Mouse (Mus musculus) 3T3-L1 (cell line): ENCODE results near the gene Defb21.

ENCODE experiments used
- DNase-seq: peaks from one replicate; pipeline ENCODE4 v3.0.0-alpha.2; 2015; ENCODE audit warnings: low read depth, low spot score

The Defb21 gene

GRCm38 (mm10) chr2:152572114-152572794 is at the start of gene Defb21:
Defb21 (plus strand) TSS chr2:152572744.
- DNase-seq: no peak

- no peak for DNase-seq
Observed at GRCm38 (mm10) chr2:152539944-152540710, 32.4 kb upstream of the Defb21 start, which contains the start of gene Defb29. Defb29 (minus strand) TSS chr2:152540098.

GRCm38 (mm10) chr2:152541979-152542378 is 30.6 kb upstream of the Defb21 start:
- DNase-seq: no peak

DNA sequence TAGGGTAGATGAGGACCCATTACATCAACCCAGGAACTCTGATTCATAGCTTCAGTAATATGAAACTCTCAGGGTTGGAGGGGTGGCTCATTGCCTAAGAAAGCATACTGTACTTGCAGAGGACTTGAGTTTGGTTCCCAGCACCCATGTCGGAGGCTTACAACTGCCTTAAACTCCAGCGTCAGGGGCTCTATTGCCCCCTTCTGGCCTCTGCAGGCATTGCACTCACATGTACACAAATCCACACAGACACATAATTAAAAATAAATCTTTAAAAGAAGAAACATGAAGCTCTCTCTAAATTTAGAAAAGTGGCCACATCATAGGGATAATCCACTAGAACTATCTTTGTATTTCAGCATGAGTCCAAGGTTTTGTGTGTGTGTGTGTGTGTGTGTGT is 29.6 kb upstream of the Defb21 start:
- DNase-seq: peak; percentile 19

DNA sequence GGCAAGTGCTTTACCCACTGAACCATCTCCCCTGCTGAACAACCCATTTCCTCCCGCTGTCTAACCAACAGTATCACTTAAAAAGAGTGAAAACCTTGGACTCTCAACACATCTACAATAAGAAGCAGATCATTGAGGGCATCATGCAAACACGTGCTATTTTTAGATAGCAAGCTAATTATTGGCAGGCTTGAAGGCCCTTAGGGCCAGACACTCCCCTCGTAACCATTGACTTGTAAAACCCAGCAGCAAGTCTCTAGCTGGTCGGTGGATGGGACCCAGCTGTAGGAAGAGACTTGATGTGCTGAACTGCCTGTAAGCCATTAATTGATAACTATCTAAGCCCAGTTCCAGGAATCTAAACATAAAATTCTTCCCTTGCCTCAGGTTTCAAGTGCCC is 29.1 kb upstream of the Defb21 start:
- DNase-seq: no peak

DNA sequence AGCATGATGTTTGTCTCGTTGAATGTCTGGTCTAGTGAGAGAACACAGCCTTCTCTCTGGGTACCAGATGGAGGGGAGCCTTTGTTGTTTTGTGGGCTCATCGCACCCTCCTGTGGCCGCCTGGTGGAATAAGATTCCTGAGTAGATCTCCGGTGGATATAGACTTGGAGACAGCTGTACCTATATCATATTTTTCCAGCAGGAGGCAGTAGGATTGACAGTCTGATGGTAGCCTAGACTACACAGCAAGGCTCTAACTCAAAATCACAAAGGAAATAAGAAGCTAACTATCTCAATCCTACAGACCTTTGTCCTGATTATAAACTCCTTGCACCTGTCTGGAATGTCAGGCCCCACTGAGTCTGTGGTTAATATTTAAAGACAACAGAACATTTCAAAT is 27.9 kb upstream of the Defb21 start:
- peak; percentile 81 for DNase-seq

DNA sequence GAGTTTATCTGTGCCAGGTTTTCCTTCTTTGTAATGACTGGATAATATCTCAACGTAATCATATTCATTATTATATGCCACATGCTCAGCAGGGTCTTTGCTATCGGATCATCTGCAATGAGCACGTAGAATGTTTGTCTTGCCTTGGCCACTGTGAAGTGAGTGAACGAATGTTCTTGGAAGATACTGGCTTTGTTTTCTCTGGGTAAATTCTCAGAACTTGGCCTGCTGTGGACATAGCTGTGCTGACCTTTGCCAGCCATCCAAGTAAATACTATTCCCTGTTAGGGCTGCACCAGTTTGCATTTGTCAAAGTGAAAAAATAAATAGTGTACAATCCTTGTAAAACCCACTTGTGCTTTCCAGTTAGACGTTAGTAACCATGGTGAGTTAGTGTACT is 24.4 kb upstream of the Defb21 start:
- DNase-seq: no peak

DNA sequence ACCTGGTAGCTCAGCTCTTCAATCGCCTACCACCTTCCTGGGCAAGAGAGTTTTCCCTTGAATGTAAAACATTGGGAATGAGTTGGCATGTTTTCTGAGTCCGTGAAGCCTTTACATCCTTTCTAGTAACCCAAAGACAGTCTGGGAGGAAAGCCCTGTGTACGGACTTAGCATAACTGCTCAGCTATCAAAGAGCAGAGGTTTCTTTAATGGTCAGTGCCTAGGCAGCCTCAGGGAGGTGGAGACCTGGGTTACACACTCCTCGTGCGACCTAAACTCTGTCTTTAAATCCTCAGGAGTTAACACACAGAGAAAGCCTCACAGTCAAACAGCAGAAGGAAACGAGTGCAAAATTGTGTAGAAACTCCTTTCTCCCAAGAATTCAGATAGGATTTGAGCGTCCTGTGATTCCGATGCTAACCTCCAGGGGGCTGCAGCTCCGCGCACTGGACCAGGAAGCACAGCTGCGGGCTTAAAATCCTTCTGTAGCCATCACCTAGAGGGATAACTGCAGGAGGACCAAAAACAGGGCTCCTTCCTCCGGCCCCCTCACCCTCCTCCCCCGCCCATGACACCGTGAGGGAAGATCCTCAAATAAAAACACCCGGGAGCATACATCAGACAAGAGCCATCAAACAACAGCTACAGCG is 18.6 kb upstream of the Defb21 start:
- peak; percentile 86 for DNase-seq

GRCm38 (mm10) chr2:152556655-152557054 is 15.9 kb upstream of the Defb21 start:
- DNase-seq: no peak

- no peak for DNase-seq
Observed at GRCm38 (mm10) chr2:152569038-152569437, 3.5 kb upstream of the Defb21 start, which contains the start of gene Gm17416. Gm17416 (plus strand) TSS chr2:152569338.

- DNase-seq: no peak
Observed at GRCm38 (mm10) chr2:152569881-152570280, 2.7 kb upstream of the Defb21 start.

GRCm38 (mm10) chr2:152570313-152570712 is 2.2 kb upstream of the Defb21 start:
- DNase-seq: no peak

- DNase-seq: no peak
Observed at GRCm38 (mm10) chr2:152573484-152573883, 940 bp downstream of the Defb21 start.

DNA sequence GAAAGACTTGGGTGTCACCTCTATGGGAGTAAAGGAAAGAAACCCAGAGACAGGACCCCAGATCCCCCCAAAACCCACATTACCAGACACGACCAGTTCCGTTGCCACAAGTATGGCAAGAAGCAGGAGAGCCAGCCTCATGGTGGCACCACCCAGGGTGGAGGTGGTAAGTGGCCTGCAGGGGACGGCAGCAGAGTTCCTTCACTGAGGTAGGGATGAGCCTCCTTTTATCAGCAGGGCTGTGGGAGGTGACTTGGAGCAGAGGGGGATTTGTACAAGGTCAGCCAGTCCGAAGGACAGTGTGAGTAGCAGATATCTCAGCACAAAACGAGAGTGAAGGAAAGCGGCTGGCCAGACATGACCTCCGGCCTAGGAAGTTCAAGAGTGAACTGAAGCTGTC is 7.6 kb downstream of the Defb21 start, which contains the start of gene Defb19:
Gene Defb19, minus strand, starts transcription at position 206 of the 400 bp plus-strand sequence.
- DNase-seq: no peak

DNA sequence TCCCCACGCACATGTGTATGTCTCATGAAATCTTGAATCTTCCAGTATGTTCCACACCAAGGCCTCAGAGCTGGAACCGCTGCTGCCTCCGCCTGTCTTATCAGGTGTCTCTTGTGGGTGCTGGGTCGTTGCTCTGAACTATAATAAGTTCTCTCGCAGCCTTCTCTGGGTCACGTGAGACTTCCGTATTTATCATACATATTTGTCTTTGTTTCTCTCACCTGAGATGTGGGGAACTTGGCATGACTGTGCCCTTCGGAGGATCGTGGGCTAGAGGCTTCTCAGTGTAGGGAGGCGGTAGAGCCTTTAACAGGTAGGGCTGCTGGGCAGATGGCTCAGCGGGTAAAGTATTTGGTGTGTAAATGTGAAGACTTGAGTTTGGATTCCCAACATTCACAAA is 8.1 kb downstream of the Defb21 start:
- DNase-seq: no peak

DNA sequence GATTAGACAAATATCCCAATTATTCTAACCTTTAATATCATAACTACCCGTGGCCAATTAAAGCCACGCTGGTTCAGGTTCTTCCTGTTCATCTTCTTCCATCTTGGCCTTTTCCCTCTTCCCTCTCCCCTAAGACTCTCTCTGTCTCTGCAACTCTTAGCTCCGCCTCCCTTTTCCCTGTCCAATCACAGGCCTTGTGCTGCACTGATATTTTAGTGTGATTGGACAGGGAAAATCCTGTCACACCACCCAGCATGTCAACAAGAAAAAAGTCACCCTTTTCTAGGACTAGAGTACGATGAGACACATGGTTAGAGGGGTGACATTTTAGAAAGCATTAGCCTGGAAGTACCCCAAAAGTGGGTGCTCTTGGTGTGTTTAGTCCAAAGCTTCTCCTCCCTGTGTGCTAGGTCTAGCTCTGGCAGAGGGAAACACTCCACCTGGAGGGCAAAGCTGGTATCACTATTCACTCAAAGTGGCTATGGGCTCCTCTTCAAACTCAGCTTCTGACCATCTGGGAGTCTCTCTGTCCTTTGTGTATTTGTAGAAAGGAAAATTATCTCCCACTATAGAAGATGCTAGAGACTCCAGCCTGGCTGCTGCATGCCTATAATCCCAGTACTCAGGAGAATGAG is 14.5 kb downstream of the Defb21 start:
- peak; percentile 60 for DNase-seq

DNA sequence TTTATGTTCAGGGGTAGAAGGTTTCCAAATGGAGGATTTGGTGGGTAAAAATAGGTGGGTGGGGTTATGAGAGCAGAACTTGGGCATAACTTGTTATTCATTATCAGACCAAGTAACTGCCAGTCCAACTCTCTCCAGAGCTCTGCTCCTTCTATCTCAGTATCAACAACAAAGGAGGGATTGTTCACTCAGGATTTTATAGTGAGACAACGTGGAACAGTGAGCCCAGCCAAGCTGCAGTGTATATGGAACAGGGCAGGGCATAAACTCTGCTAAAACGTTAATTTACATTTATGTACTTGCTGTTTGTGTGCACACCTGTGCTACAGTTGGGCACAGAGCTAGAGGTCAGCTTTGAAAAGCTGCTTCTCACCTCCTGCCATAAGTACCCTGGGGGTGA is 15.9 kb downstream of the Defb21 start:
- DNase-seq: no peak

- no peak for DNase-seq
Observed at GRCm38 (mm10) chr2:152589021-152589420, 16.5 kb downstream of the Defb21 start.

DNA sequence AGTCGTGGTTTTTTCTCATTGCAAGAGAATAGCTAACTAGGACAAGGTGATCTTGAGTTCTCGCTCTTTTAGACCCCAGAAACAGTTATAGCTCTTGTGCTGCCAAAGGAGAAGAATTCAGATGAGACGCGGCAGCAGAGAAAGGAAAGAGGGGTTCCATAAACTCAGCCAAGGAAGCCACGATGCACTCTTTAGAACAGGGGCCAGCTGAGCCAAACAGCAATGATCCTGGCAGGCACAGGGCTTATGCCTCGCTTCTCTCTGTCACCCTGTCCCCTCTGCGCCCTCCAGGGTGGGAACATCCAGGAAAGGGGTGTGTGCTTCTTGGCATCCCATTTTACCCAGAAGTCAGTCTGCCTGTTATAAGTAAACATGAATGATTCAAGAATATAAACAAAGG is 26.8 kb downstream of the Defb21 start, which contains the start of gene Defb45:
Gene Defb45, minus strand, starts transcription at position 101 of the 400 bp plus-strand sequence.
- DNase-seq: no peak

DNA sequence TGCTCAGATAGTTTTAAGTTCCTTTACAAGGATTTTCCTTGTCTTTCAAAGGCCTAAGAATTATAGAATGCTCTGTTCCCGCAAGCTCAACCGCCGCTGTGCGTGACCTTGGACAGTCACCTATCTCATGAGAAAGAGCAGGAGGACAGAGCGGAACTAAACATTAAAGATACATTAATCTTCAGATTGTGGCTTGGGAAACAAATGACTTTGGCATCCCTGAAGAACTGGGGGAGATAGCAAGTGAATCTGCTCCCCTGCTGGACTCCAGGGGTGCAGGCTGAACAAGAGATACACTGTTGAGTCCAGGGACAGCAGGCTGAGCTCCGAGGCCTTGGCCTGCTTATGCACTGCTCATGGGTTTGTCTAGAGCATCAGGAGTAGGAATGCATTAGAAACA is 27.5 kb downstream of the Defb21 start:
- no peak for DNase-seq

- peak; percentile 64 for DNase-seq
Observed at GRCm38 (mm10) chr2:152601275-152601960, 28.9 kb downstream of the Defb21 start.
